Mouse (Mus musculus) small intestine, adult 2 months (tissue): Measurements from ENCODE around the gene Aqp9. TPM values are rescaled to one million over a fixed set of nuclear protein-coding genes. Genes with fewer than 3 reads are reported as not detected.

Source experiments
- H3K27ac ChIP-seq: fragments of 200-500 bp; 2 replicates; pipeline ENCODE4 v1.5.1; 2012; ENCODE audit warnings: low read depth, low read length, control low read depth, inconsistent platforms; ENCODE audit not compliant: insufficient read depth
- H3K27me3 ChIP-seq: fragments of 200-500 bp; 2 replicates; pipeline ENCODE4 v1.6.1; 2012; ENCODE audit warnings: mild to moderate bottlenecking, moderate library complexity, low read length, inconsistent platforms; ENCODE audit not compliant: control insufficient read depth, insufficient read depth
- H3K36me3 ChIP-seq: fragments of 200-500 bp; 2 replicates; pipeline ENCODE4 v1.6.1; 2012; ENCODE audit warnings: mild to moderate bottlenecking, low read length, control low read depth, inconsistent platforms; ENCODE audit not compliant: control insufficient read depth, insufficient read depth
- H3K4me1 ChIP-seq: fragments of 200-500 bp; 2 replicates; pipeline ENCODE4 v1.6.1; 2012; ENCODE audit warnings: low read length, inconsistent platforms, mixed read lengths; ENCODE audit not compliant: control insufficient read depth, insufficient read depth, insufficient read length
- H3K4me3 ChIP-seq: fragments of 200-500 bp; 2 replicates; pipeline ENCODE4 v1.5.1; 2012; ENCODE audit warnings: low read depth, mild to moderate bottlenecking, control low read depth, inconsistent platforms, low read length, moderate library complexity
- CTCF ChIP-seq: fragments of 200-500 bp; IDR thresholded peaks from 2 replicates; pipeline ENCODE4 v1.5.1; 2012; ENCODE audit warnings: low read depth, mild to moderate bottlenecking, control low read depth, inconsistent platforms, low read length, moderate library complexity, mixed read lengths; ENCODE audit not compliant: insufficient replicate concordance, insufficient read length; ENCODE audit errors: extremely low read depth
- POLR2A ChIP-seq: fragments of 200-500 bp; IDR thresholded peaks from 2 replicates; pipeline ENCODE4 v1.6.1; 2012; ENCODE audit warnings: low read depth, mild to moderate bottlenecking, control low read depth, inconsistent platforms, low read length, moderate library complexity
- WGBS: fragments of 180-500 bp; shearing (Covaris S2); methylation state at CpG from one replicate; pipeline ENCODE4 v1.1.7; 2018; 5-methylcytosine and 5-hydroxymethylcytosine counted together
- polyA plus RNA-seq: library from polyadenylated mRNA; depleted of rRNA; stranded (reverse); fragments of >200 nt; gene quantifications from 2 replicates; pipeline ENCODE4 v1.2.3, GENCODE M21; 2012

Gene Aqp9
- polyA plus RNA-seq, 1 experiment, result 0.06 TPM

GRCm38 (mm10) chr9:71150175-71150574 lies 18.3 kb downstream of the Aqp9 start:
- no peak for TF ChIP-seq CTCF
- TF ChIP-seq POLR2A, result no peak
- H3K27ac ChIP-seq, result no peak overlapping the region
- H3K4me3 ChIP-seq, result no peak overlapping the region
- 41% methylated on average over 4 of the region's 4 CpGs for WGBS
- no peaks in the 10 kb centered on the region for H3K27me3 ChIP-seq
- H3K36me3 ChIP-seq, result no peaks in the 10 kb centered on the region
- H3K4me1 ChIP-seq, result no peaks in the 10 kb centered on the region

- Histone ChIP-seq H3K4me1 (no peaks in the 10 kb centered on the region), H3K27ac (no peak overlapping the region), H3K4me3 (no peak overlapping the region), H3K36me3 (no peaks in the 10 kb centered on the region), H3K27me3 (no peaks in the 10 kb centered on the region)
- TF ChIP-seq POLR2A (no peak), CTCF (no peak)
These were observed 19.6 kb downstream of the Aqp9 start for GRCm38 (mm10) chr9:71148890-71149289.

- Histone ChIP-seq H3K27ac (no peak overlapping the region), H3K4me1 (no peaks in the 10 kb centered on the region), H3K27me3 (no peaks in the 10 kb centered on the region), H3K36me3 (no peaks in the 10 kb centered on the region), H3K4me3 (no peak overlapping the region)
- WGBS, result 61% methylated on average over 10 of the region's 10 CpGs
- TF ChIP-seq POLR2A (no peak), CTCF (no peak)
These were observed 22.3 kb downstream of the Aqp9 start for GRCm38 (mm10) chr9:71146210-71146609.

- whole genome bisulfite sequencing, result 30% methylated on average over 8 of the region's 8 CpGs
- no peaks in the 10 kb centered on the region for H3K27me3 ChIP-seq
- H3K36me3 ChIP-seq, result no peaks in the 10 kb centered on the region
- H3K4me3 ChIP-seq, result no peak overlapping the region
- no peak for TF ChIP-seq CTCF
- no peak for TF ChIP-seq POLR2A
- H3K4me1 ChIP-seq, result peaks cover 12% of the 10 kb centered on the region
- H3K27ac ChIP-seq, result no peak overlapping the region
These were observed 28.3 kb downstream of the Aqp9 start for GRCm38 (mm10) chr9:71140205-71140604.

- no peaks in the 10 kb centered on the region for H3K36me3 ChIP-seq
- H3K27ac ChIP-seq, result no peak overlapping the region
- H3K27me3 ChIP-seq, result no peaks in the 10 kb centered on the region
- no peak overlapping the region for H3K4me3 ChIP-seq
- WGBS, result 88% methylated on average over 2 of the region's 2 CpGs
- H3K4me1 ChIP-seq, result peaks cover 12% of the 10 kb centered on the region
- no peak for TF ChIP-seq CTCF
- no peak for TF ChIP-seq POLR2A
These were observed 29.5 kb downstream of the Aqp9 start for GRCm38 (mm10) chr9:71138936-71139335.

GRCm38 (mm10) chr9:71137267-71137945 lies 31.1 kb downstream of the Aqp9 start:
- H3K27me3 ChIP-seq, result no peaks in the 10 kb centered on the region
- TF ChIP-seq CTCF, result no peak
- no peak for TF ChIP-seq POLR2A
- H3K4me1 ChIP-seq, result peaks cover 12% of the 10 kb centered on the region
- no peaks in the 10 kb centered on the region for H3K36me3 ChIP-seq
- WGBS, result 36% methylated on average over 6 of the region's 6 CpGs
- no peak overlapping the region for H3K27ac ChIP-seq
- H3K4me3 ChIP-seq, result no peak overlapping the region

GRCm38 (mm10) chr9:71135073-71135472 lies 33.4 kb downstream of the Aqp9 start:
- no peak overlapping the region for H3K4me3 ChIP-seq
- peaks cover 5% of the 10 kb centered on the region for H3K4me1 ChIP-seq
- TF ChIP-seq CTCF (no peak), POLR2A (no peak)
- H3K36me3 ChIP-seq, result no peaks in the 10 kb centered on the region
- H3K27ac ChIP-seq, result no peak overlapping the region
- WGBS, result 81% methylated on average over 5 of the region's 5 CpGs
- H3K27me3 ChIP-seq, result no peaks in the 10 kb centered on the region
